Mouse (Mus musculus): Measurements from ENCODE around the gene Ccdc90b.
A peak's percentile ranks its signal among the peaks of the same experiment; 100 is the strongest.

Ccdc90b gene

DNA sequence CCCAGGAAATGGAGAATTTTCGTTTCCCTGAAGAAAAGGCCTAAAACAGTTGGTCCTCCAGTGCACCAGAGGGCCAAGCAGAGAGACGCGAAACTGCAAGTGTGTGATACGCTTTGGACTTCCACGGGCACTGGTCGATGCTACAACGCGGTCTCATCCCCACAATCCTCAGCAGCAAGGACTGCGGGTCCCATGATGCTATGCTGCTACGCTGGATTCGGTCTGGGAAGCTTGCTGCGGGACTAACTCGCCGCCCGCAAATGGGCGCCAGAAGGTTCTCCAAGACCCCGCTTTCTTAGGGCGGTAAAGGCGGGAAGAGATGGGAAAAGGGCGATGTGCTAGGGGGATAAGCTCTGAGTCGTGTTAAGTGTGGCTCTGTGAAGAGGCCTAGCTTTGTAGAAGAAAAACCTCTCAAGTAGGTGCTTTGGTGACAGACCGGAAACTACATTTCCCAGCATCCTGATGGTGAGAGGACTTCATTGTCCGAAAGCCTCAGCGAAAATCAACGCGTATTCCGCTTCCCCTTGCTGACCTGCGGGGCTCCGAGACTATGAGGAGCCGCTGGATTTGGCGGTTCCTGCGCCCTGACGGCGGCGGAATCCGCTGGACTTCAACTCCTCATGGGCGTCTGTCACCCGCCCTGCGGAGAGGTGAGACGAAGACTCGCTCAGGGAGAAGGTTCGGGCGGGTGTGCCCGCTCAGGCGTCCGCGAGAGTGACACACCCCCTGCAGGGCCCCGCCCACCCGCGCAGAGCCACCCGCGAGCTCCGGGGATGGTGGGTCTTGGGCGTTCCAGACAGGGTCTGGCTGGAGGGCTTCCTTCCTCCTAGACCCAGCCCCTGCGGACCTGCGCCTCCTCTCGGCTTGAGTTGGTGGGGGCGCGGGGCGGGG, at the start of gene Ccdc90b:
Gene Ccdc90b (plus strand): TSS at position 164 of the 891 bp plus-strand sequence.
- DNase-seq, result peak; percentile 91 to 94

- DNase-seq, result no peak
Measured at GRCm38 (mm10) chr7:92520397-92520796, 40.6 kb upstream of the Ccdc90b start.

DNA sequence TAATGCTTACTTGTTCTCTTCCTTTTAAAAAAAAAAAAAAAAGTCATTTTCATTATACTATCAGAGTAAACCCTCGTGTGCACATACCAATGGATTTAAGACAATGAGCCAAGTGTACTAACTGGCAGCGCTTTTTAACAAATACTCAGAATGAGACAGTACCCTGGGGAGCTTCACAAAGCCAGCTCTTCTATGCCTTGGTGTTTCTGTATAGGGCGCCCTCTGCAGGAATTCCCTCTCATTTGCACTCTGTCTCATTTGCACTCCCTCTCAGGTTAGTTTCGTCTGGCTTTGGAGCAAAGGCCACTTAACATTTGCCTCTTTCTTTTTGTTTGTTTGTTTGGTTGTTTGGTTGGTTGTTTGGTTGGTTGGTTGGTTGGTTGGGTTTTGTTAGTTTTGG, 40.1 kb upstream of the Ccdc90b start:
- peak; percentile 67 to 69 for DNase-seq

- peak in 1 of 2 experiments; percentile 5 for DNase-seq
Measured at GRCm38 (mm10) chr7:92529245-92529644, 31.7 kb upstream of the Ccdc90b start.

- DNase-seq, result no peak
Measured at GRCm38 (mm10) chr7:92532351-92533036, 28.5 kb upstream of the Ccdc90b start.

- DNase-seq, result no peak
Measured at GRCm38 (mm10) chr7:92546763-92547162, 14.2 kb upstream of the Ccdc90b start.

- DNase-seq, result no peak
Measured at GRCm38 (mm10) chr7:92550248-92550989, 10.5 kb upstream of the Ccdc90b start.

DNA sequence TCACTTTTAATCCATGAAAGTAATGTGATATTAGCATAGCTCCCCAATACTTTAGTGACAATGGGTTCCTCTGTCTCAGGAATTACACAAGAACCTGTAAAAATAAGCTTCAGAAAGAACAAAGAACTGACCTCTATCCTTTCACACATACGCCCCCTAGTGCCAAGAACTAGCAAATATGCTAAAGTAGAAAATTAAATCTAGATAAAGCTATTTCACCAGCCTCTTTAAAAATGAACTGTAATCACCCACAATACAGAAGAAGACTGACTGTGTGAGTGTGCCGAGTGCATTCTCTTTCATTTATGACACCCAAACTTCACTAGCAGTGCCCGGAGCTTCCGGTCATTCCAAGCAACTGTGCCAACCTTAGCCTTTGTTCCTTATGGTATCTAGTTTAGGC, 10.0 kb upstream of the Ccdc90b start:
- peak; percentile 47 to 49 for DNase-seq

- DNase-seq, result no peak
Measured at GRCm38 (mm10) chr7:92558744-92559143, 2.2 kb upstream of the Ccdc90b start.

GRCm38 (mm10) chr7:92566775-92567174, 5.8 kb downstream of the Ccdc90b start:
- DNase-seq, result no peak

DNA sequence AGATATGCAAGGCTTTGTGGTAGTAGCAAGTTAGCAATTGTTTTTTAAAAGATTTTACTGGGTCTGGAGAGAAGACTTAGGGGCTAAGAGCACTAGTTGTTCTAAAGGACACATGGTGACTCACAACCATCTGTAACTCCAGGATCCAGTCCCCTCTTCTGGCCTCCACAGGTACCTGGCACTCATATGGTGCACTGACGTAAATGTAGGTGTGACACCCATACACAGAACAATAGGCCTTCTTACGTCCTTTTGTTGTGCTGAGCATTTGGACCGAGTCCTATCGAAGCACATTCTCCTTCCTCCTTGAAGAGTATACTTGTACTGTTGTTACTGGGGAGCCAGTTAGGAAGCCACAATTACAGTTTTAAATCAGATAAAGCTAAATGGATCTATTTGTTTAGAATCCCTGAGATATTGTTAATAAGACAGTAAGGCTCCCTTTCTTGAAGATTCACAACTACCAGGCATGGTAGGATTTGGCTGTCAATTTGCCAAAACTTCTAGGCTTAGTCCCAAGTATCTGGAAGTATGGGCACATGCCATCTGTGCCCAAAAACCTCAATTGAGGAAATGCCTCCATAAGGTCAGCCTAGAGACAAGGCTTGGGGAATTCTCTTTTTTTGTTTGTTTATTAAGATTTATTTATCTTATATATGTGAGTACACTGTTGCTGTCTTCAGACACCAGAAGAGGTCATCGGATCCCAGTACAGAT, 19.7 kb downstream of the Ccdc90b start:
- DNase-seq, result peak; percentile 62

DNA sequence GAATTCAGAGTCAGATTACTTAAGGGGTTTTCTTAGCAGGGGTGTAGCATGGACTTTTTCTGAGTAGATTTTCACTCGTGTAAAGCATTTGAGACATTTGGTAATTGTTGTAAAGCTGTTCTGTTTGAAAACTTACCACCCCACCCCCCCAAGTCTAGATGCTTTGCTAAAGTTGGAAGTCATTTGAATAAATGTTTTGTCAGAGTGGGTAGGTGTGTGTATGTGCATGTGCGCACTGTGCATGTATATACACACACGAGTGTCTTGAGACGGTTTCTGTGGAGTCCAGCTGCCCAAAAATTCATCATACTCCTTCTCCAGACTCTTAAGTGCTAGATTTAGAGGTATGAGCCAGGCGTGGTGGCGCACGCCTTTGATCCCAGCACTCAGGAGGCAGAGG, 22.6 kb downstream of the Ccdc90b start:
- DNase-seq, result no peak

DNA sequence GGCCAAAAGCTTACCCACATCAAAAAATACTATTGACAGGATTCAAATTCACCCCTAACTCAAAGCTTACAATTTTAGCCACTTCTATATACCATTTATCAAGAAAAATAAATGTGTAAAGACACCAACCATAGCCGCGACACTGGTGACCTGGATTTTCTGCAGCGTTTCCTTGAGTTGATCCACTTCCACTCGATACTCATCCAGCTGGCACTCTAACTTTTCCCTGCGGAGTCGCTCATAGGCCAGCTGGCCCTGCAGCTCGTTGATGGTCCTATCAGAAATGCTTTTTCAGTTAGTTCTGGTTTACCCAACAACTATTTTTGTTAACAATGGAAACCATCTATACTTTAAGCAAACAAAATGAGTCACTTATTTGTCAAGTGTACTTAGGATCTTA, 29.0 kb downstream of the Ccdc90b start:
- DNase-seq, result no peak

DNA sequence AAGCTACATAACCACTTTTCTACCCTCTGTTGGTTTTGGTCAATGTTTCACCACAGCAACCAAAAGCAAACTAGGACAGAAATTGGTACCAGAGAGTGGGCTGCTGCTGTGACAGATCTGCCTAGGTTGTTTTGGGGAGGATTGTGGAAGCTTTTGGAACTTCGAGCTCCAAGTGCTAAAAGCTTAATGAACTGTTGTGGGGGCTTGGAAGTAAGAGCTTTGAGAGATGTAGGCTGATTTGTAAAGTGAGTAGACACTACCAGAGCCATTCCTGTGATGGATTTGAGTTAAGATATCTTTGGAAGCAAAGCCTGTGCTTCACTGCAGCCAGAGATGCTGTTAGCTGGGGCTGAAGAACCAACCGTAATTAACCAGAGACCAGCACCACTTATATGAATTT, 29.9 kb downstream of the Ccdc90b start:
- DNase-seq, result no peak

GRCm38 (mm10) chr7:92604961-92605360, 44.0 kb downstream of the Ccdc90b start:
- DNase-seq, result no peak

DNA sequence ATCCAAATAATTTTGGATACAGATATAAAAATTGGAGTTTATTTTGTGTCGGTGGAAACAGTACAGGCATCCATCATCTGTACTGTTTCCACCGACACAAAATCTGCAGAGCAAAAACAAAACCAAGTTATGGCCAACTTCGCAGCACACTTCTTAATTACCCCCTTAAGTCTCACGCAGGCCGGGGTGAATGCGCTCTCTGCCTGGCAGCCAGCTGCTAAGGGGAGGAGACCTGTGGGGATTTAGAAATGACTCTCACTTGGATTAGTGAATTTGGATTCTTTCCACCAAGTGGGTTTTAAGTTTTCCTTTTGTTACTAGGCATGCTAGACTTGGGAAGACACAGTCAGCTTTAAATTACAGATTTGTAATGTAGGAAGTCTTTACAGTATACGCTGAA, 49.9 kb downstream of the Ccdc90b start:
- DNase-seq, result no peak

DNA sequence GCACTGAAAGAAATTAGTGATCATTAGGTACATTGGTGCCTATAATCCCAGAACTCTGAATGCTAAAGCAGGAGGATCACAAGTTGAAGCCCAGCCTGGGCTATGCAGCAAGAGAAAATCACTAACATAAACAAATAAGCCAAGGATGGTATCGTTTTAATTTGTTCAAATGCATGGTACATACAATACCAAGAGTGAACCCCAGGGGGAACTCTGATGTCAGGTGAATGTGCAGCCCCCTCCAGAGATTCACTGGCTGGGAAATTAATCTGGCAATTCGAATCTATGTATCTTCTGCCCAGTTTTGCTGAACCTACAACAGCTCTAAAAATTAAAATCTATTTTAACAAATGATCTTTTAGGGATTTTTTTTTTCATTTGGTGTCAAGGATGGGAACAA, 63.5 kb downstream of the Ccdc90b start:
- DNase-seq, result no peak

DNA sequence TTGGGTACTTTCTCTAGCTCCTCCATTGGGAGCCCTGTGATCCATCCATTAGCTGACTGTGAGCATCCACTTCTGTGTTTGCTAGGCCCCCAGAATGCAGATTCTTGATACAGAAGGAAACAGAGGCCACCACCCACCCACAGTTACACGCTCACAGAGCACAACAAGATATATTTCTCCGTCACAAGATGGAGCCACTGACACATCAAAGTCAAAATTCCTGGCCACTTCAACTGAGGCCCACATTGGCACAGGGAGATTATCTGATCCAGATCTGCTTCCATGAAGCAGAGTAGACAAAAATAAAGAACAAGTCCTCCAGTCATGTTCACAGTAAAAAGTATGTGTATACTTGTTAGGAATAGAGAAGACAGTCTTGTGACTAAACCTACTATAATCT, 69.2 kb downstream of the Ccdc90b start:
- peak; percentile 10 to 33 for DNase-seq

Measured in cerebellum, adult 18-20 months (tissue).